Mouse (Mus musculus) embryonic facial prominence, embryonic 14.5 days (tissue): Measurements from ENCODE around the gene Rnf181. TPM values are rescaled to one million over a fixed set of nuclear protein-coding genes. Genes with fewer than 3 reads are reported as not detected.

Experiments used
- ATAC-seq: fragments of 200-750 bp; cut with Nextera tagmentation; 2 replicates; pipeline ENCODE4 v1.8.0; 2017; ENCODE audit warnings: low read depth, moderate number of reproducible peaks, moderate TSS enrichment
- DNase-seq: peaks from one replicate; pipeline ENCODE4 v3.0.0-alpha.2; 2015; ENCODE audit warnings: low spot score
- H3K27ac ChIP-seq: fragments of 300-500 bp; sonication (generic); replicated peaks from 2 replicates; pipeline ENCODE4 v1.5.1; 2014; ENCODE audit warnings: low read depth, mild to moderate bottlenecking, low read length, moderate library complexity
- H3K27me3 ChIP-seq: fragments of 300-500 bp; sonication (generic); replicated peaks from 2 replicates; pipeline ENCODE4 v1.6.1; 2014; ENCODE audit warnings: low read length; ENCODE audit not compliant: control insufficient read depth, insufficient read depth
- H3K36me3 ChIP-seq: fragments of 300-500 bp; sonication (generic); 2 replicates; pipeline ENCODE4 v1.6.1; 2014; ENCODE audit warnings: low read length, mixed read lengths; ENCODE audit not compliant: control insufficient read depth, insufficient read depth
- H3K4me1 ChIP-seq: fragments of 300-500 bp; sonication (generic); 2 replicates; pipeline ENCODE4 v1.6.1; 2014; ENCODE audit warnings: antibody characterized with exemption, low read length; ENCODE audit not compliant: control insufficient read depth, insufficient read depth
- H3K4me2 ChIP-seq: fragments of 300-500 bp; sonication (generic); 2 replicates; pipeline ENCODE4 v1.6.1; 2014; ENCODE audit warnings: low read depth, mild to moderate bottlenecking, low read length, moderate library complexity, mixed read lengths
- H3K4me3 ChIP-seq: fragments of 300-500 bp; sonication (generic); 2 replicates; pipeline ENCODE4 v1.5.1; 2014; ENCODE audit warnings: low read depth, mild to moderate bottlenecking, low read length
- H3K9ac ChIP-seq: fragments of 300-500 bp; sonication (generic); 2 replicates; pipeline ENCODE4 v1.6.1; 2014; ENCODE audit warnings: low read depth, mild to moderate bottlenecking, low read length, moderate library complexity, mixed read lengths
- H3K9me3 ChIP-seq: fragments of 300-500 bp; sonication (generic); 2 replicates; pipeline ENCODE4 v1.6.1; 2016; ENCODE audit warnings: low read length; ENCODE audit not compliant: control insufficient read depth
- WGBS: fragments of 180-500 bp; shearing (Covaris S2); extraction: QIAGEN DNeasy Blood & Tissue Kit; methylation state at CpG from one replicate; pipeline ENCODE4 v1.1.7; 2014; 5-methylcytosine and 5-hydroxymethylcytosine counted together
- polyA plus RNA-seq: library from polyadenylated mRNA; unstranded; fragments of >200 nt; fragmentation: Nextera tagmentation; extraction: Ambion mirVana; gene quantifications from 2 replicates; pipeline ENCODE4 v1.2.1, GENCODE M21; 2014

Rnf181 gene
- polyA plus RNA-seq, 1 experiment from 2014 or later: 79.9 TPM

DNA sequence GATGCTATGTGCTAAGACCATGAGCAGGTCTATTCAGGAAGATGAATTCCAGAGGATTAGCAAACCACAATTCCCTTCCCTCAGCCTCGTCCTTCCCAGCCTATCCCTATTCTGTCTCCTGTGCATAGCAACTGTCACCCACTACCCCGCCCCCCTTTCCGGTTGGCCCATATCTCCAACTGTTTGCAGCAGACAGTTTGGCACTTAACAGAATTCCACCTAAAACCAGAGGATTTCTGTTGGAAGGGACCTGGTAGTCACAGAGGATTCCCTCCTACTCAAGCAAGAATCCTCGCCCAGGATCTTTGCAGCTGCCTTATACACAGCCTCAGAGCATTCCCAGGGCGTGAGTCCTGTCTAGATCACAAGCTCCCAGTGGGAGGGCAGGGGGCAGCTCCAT is 4.4 kb upstream of the Rnf181 start:
- ATAC-seq (peak; percentile 91), DNase-seq (peak; percentile 77)
- 25% methylated on average over 5 of the region's 5 CpGs for WGBS
- no peak overlapping the region for H3K4me2 ChIP-seq
- no peaks in the 10 kb centered on the region for H3K36me3 ChIP-seq
- H3K27me3 ChIP-seq: no peaks in the 10 kb centered on the region
- no peak overlapping the region for H3K4me3 ChIP-seq
- no peaks in the 10 kb centered on the region for H3K9me3 ChIP-seq
- peaks cover 6% of the 10 kb centered on the region; the same call in 1 of the 2 replicates for H3K4me1 ChIP-seq
- peak overlapping the region; percentile 44; the same call in 1 of the 2 replicates for H3K27ac ChIP-seq
- 0 out of 2 replicates have a peak overlapping the region, but pooled peaks have one; percentile 11 for H3K9ac ChIP-seq

DNA sequence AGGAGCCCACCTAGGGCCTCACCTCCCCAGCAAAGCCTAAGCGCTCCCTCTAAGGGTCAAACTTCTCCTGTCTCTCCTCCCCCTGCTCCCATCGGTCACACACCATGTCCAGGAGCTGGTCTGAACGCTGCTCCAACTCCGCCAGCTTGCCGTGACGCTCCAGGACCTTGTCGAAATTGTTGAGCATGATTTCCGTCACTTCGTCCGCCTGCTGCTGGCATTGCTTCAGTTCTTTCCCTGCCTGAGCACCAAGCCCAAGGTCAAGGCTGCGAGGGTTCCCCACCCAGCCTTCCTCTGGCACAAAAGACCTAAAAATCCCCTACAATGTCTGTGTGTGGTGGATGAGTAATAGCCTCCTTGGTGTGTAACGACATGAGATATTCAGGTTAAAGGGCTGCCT is 3.3 kb upstream of the Rnf181 start:
- H3K9me3 ChIP-seq: no peaks in the 10 kb centered on the region
- peaks cover 6% of the 10 kb centered on the region; the same call in 1 of the 2 replicates for H3K4me1 ChIP-seq
- H3K27me3 ChIP-seq: no peaks in the 10 kb centered on the region
- DNase-seq: no peak
- H3K4me3 ChIP-seq: no peak overlapping the region
- no peak overlapping the region for H3K9ac ChIP-seq
- no peak overlapping the region for H3K4me2 ChIP-seq
- no peak overlapping the region for H3K27ac ChIP-seq
- 83% methylated on average over 12 of the region's 12 CpGs for WGBS
- ATAC-seq: no peak
- H3K36me3 ChIP-seq: no peaks in the 10 kb centered on the region

DNA sequence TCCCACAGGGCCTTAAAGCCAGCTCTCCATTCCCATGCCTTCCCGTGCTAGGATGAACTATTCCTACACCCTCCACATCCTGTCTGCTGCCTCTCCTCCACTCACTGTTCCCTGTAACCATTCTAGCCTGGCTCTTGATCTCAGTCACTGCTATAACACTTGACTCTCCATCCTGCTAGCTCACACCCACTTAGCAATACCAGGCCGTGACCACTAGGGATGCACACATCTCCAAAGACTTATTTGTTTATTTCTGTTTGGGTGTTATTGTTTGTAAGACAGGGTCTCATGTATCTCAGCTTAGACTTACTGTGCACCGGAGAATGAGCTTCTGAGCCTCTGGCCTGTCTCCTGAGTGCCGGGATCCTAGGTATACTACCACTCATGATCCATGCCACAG is 2.8 kb upstream of the Rnf181 start:
- Histone ChIP-seq H3K4me3 (no peak overlapping the region), H3K9me3 (no peaks in the 10 kb centered on the region), H3K36me3 (no peaks in the 10 kb centered on the region), H3K4me1 (peaks cover 6% of the 10 kb centered on the region; the same call in 1 of the 2 replicates), H3K27me3 (no peaks in the 10 kb centered on the region), H3K9ac (no peak overlapping the region), H3K4me2 (no peak overlapping the region), H3K27ac (no peak overlapping the region)
- DNase-seq: no peak
- no peak for ATAC-seq
- 85% methylated on average over 4 of the region's 4 CpGs for WGBS

DNA sequence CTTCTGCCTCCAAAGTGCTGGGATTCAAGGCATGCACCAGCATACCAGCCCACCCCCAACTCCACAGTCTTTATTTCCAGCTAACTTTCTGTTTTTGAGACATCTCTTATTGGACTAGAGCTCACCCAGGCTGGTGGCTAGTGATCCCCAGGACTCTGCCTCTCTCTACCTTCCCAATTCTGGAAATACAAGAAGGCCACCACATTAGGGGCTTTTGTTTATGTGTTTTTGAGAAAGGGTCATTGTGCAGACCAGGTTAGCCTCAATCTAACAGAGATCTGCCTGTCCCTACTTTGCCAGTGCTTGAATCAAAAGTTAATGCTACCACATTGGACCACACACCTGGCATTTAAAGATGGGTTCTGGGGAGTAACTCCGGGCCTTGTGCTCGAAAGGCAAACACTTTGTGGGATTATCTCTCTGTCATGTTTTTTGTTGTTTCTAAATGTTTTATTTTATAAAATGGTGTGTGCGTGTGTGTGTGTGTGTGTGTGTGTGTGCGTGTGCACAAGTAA is 761 bp upstream of the Rnf181 start:
- no peaks in the 10 kb centered on the region for H3K36me3 ChIP-seq
- DNase-seq (no peak), ATAC-seq (no peak)
- no peak overlapping the region for H3K4me3 ChIP-seq
- H3K9me3 ChIP-seq: no peaks in the 10 kb centered on the region
- no peaks in the 10 kb centered on the region for H3K27me3 ChIP-seq
- no peak overlapping the region for H3K27ac ChIP-seq
- no peak overlapping the region for H3K9ac ChIP-seq
- peaks cover 6% of the 10 kb centered on the region; the same call in 1 of the 2 replicates for H3K4me1 ChIP-seq
- no peak overlapping the region for H3K4me2 ChIP-seq
- WGBS: 81% methylated on average over 4 of the region's 4 CpGs

DNA sequence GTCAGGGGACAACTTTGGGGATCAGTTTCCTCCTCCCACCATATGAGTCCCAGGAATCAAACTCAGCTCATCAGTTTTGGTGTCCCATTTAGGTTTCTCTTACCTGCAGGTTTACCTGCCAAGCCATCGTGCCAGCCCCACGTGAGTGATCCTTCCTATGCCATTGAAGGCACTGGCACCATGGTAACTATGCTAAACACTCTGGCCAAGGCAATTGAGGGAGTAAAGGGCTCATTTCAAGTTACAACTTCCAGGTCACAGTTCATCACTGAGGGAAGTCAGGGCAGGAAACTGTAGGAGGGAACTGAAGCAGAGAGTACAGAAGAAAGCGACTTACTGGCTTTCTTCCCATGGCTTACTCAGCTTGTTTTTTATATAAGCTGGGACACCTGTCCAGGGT is 452 bp downstream of the Rnf181 start:
- WGBS: 66% methylated on average over 3 of the region's 3 CpGs
- H3K4me2 ChIP-seq: no peak overlapping the region
- H3K36me3 ChIP-seq: no peaks in the 10 kb centered on the region
- ATAC-seq: no peak
- H3K4me1 ChIP-seq: peaks cover 10% of the 10 kb centered on the region
- DNase-seq: no peak
- H3K9ac ChIP-seq: no peak overlapping the region
- no peaks in the 10 kb centered on the region for H3K9me3 ChIP-seq
- no peaks in the 10 kb centered on the region for H3K27me3 ChIP-seq
- no peak overlapping the region for H3K27ac ChIP-seq
- H3K4me3 ChIP-seq: no peak overlapping the region

DNA sequence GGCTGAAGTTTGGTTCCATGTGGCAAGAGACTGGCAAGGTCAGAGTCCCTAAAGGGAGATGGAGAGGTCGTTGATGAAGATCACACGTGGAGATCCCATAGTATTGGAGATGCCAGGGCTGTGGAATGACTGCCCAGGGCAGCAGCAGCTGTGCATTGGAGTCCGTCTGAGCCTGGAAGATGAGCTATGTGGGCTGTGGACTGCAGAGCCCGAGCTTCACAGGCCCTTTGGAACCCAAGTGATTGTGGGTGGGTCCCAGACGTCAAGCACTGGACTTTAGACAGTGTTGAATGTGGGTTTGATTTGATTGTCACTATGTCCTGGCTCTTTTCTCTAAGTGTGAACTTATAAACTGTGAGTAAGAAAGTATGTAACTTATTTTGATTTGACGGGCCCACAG is 1.8 kb downstream of the Rnf181 start:
- H3K9me3 ChIP-seq: no peaks in the 10 kb centered on the region
- no peak overlapping the region for H3K9ac ChIP-seq
- peaks cover 7% of the 10 kb centered on the region; the same call in 1 of the 2 replicates for H3K36me3 ChIP-seq
- no peak overlapping the region for H3K4me3 ChIP-seq
- DNase-seq (no peak), ATAC-seq (no peak)
- H3K4me1 ChIP-seq: peaks cover 9% of the 10 kb centered on the region
- H3K27ac ChIP-seq: no peak overlapping the region
- H3K4me2 ChIP-seq: no peak overlapping the region
- 74% methylated on average over 6 of the region's 6 CpGs for WGBS
- H3K27me3 ChIP-seq: no peaks in the 10 kb centered on the region

DNA sequence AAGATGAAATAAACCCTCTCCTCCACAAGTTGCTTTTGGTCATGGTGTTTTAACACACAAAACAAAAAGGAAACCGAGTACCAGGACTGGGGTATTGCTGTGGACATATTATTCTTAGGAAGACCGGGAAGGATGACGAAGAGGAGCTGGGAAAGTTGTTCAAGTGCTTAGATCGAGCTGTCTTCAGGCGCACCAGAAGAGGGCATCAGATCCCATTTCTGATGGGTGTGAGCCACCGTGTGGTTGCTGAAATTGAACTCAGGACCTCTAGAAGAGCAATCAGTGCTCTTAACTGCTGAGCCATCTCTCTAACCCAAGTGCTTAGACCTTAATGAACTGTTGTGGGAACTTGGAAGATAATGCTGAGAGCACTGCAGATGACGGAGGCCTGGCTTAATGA is 2.7 kb downstream of the Rnf181 start:
- no peak for DNase-seq
- Histone ChIP-seq H3K27me3 (no peaks in the 10 kb centered on the region), H3K4me1 (peaks cover 9% of the 10 kb centered on the region), H3K9ac (0 out of 2 replicates have a peak overlapping the region, but pooled peaks have one; percentile 6), H3K27ac (no peak overlapping the region), H3K9me3 (no peaks in the 10 kb centered on the region), H3K4me3 (no peak overlapping the region), H3K36me3 (peaks cover 17% of the 10 kb centered on the region; the same call in 1 of the 2 replicates), H3K4me2 (no peak overlapping the region)
- WGBS: 49% methylated on average over 7 of the region's 7 CpGs
- ATAC-seq: no peak

DNA sequence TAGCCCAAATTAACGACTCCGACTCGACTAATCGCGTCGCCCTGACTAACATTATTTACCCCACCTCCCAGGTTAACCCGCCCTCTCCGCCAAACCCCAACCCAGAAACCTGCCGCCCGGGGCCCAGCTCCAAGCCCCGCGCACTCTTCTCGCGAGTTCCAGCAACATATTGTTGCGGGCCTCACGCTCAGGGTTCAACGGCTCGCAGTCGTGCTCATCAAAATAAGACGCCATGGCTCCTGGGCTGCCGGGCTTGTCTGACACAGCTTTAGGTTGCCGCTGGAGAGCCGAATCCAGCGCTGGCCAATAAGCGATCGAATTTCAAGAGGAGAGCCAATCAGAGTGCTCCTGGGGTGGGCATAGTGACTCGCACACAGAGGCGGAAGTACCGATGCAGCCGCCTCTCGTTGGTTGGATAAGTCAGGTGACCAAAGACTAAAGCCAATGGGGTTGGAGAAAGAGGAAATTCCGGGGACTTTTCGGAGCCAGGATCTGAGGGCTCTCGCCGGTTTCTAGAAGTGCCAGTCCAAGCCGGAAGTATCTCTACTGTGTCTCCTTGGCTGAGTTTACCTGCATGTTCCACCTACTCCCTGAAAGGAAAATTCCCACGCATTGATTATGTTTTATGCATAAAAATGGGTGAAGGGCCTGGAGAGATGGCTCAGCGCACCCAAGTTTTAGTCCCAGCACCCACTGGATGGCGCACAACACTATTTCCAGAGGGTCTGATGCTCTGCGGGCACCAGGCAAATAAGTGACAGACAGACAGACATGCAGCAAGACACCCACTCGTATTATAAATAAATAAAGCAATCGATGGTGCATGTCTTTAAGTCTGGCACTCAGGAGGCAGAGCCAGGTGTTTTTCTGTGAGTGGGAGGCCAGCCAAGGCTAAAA is 4.4 kb downstream of the Rnf181 start:
- 1% methylated on average over 42 of the region's 42 CpGs for WGBS
- peaks cover 9% of the 10 kb centered on the region for H3K4me1 ChIP-seq
- ATAC-seq (peak; percentile 100), DNase-seq (peak; percentile 100)
- peak overlapping the region; percentile 70 for H3K4me3 ChIP-seq
- H3K9me3 ChIP-seq: no peaks in the 10 kb centered on the region
- peak overlapping the region; percentile 75 for H3K4me2 ChIP-seq
- H3K36me3 ChIP-seq: peaks cover 29% of the 10 kb centered on the region; the same call in 1 of the 2 replicates
- peak overlapping the region; percentile 77 for H3K27ac ChIP-seq
- H3K9ac ChIP-seq: peak overlapping the region; percentile 75
- H3K27me3 ChIP-seq: no peaks in the 10 kb centered on the region
